Mouse (Mus musculus) hindlimb bud, embryonic 11.5 days (tissue): ENCODE data around the gene Srsf6.

Source experiments
- DNase-seq: peaks from one replicate; pipeline ENCODE4 v3.0.0-alpha.2; 2012; ENCODE audit warnings: low read depth, low spot score; ENCODE audit errors: extremely low spot score

Srsf6 gene

DNA sequence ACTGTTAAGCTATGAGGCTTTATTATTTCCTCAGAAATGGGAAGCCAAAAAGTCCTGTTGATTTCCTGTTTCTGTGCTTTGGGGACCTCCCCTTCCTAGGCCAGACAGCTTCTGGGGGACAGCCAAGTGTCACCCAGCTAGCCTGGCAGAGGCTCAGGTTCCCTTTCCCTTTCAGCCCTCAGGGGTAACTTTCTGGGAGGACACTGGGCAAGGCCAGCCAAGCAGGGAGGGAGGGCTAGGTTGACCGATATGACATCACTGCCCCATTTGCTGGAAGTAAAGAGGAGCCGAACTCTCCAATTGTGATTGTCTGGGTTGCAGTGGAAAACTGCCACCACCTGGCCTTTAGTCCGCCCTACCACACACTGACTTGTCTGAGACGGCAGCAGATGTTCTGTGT lies 44.7 kb downstream of the Srsf6 start:
- DNase-seq = no peak

DNA sequence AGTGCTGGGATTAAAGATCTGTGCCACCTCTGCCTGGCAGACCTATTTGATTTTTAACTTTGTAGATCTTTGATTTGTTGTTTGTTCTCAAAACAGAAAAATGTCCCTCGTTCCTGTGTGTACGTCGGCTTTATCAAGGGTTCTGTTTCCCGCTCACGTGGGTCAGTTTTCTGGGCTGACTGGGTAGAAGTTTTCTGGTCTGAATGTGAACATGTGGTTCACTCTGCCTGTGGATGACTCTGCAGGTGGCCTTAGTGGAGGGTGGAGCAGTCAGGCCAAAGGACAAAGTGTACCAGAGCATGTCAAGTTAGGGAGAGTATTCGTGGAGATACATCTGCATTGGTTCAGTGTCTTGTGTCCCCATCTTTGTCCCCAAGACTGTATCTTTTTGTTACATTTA lies 53.1 kb downstream of the Srsf6 start:
- no peak for DNase-seq

DNA sequence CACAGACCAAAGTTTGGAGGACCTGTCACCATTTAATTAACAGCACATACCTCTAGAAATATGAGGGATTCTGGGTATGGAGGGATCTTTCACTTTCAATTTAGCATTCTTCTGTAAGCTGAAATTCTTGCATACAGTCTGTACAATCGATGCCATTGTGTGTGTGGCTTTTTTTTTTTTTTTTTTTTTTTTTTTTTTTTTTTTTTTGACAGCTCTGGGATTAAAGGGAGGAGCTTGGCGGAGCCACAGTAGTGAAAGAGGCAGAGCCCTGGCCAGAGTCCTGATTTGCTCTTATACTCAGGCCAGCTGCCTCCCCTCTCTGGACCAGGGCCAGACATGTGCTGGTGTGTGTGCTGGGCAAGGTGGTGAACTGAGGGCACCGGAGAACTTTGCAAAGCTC lies 54.6 kb downstream of the Srsf6 start:
- no peak for DNase-seq
